Mouse (Mus musculus): ENCODE data around the gene Gm49378. TPM values are rescaled to one million over a fixed set of nuclear protein-coding genes. Genes with fewer than 3 reads are reported as not detected.
A peak's percentile ranks its signal among the peaks of the same experiment; 100 is the strongest.

Gene Gm49378
- total and polyA plus RNA-seq, 3 experiments, result 0.17 to 11.7 (median 8.7) TPM

DNA sequence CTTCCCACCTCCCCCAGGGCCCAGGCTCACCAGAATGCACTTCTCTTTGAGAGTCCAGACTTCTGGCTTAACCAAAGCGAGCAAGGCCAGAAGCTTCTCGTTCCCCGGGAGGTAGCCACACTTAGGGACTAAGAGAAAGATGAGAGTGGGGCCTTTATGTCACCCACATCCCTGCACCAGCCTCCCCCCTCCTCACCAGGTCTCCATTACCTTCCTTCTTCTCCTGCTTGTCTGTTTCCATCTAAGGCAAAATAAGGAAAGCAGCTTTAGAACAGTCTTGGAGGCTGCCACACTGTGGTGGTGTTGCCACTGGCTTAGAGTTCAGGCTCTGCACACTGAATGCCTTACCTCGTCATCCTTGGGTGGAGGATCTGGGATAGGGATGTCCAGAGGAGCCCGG lies 48.4 kb downstream of the Gm49378 start:
- in situ Hi-C loops (cut with MboI; ENCODE audit: low pct_ligation_motif_present, low pct_unique_long_range_greater_than_20kb, low sequenced_read_pairs), result no loop called here
- peaks cover 22 to 45% of the 10 kb centered on the region in 2 experiments for H3K36me3 ChIP-seq (replicated peaks in 1 of 2; ENCODE audit: control insufficient read depth in 1 of 2, insufficient read depth in 1 of 2, low read length in 1 of 2)
- H3K9me3 ChIP-seq (replicated peaks; ENCODE audit: low read length), result no peaks in the 10 kb centered on the region
- dilution Hi-C loops (cut with MboI; ENCODE audit: extremely low pct_ligation_motif_present, extremely low pct_unique_long_range_greater_than_20kb, low sequenced_read_pairs), result no loop called here
- H3K27ac ChIP-seq (ENCODE audit: insufficient read depth, low read depth), result peak overlapping the region; percentile 97
- no peak for DNase-seq (ENCODE audit: extremely low read depth)
- H3K27me3 ChIP-seq (replicated peaks), result no peaks in the 10 kb centered on the region
- H3K79me2 ChIP-seq (replicated peaks; ENCODE audit: control insufficient read depth, extremely low read depth, insufficient read depth, poor library complexity, severe bottlenecking), result peaks cover 35% of the 10 kb centered on the region
- TF ChIP-seq ZMIZ1 (IDR thresholded peaks at IDR 0.05; ENCODE audit: low read depth, low read length), result no peak
- TF ChIP-seq CHD1 (IDR thresholded peaks at IDR 0.05; ENCODE audit: low read depth, low read length), result no peak
- no peak for TF ChIP-seq SIN3A (IDR thresholded peaks at IDR 0.05; ENCODE audit: low read length)
- no peak for TF ChIP-seq RCOR1 (conservative IDR thresholded peaks at IDR 0.05; ENCODE audit: low read depth, low read length)
- TF ChIP-seq BHLHE40 (IDR thresholded peaks at IDR 0.05; ENCODE audit: low read depth, low read length), result no peak
- no peak for TF ChIP-seq NELFE (IDR thresholded peaks at IDR 0.05; ENCODE audit: low read depth, low read length)
- TF ChIP-seq GABPA (IDR thresholded peaks at IDR 0.05; ENCODE audit: insufficient replicate concordance, low read depth, low read length), result no peak
- TF ChIP-seq RAD21 (IDR thresholded peaks at IDR 0.05; ENCODE audit: low read depth, low read length), result no peak
- no peak for TF ChIP-seq UBTF (IDR thresholded peaks at IDR 0.05; ENCODE audit: low read depth, low read length)
- TF ChIP-seq JUND (conservative IDR thresholded peaks at IDR 0.05; ENCODE audit: low read depth, low read length), result no peak
- TF ChIP-seq ZC3H11A (IDR thresholded peaks at IDR 0.05; ENCODE audit: low read depth, low read length), result no peak
- no peak for TF ChIP-seq CHD2 (IDR thresholded peaks at IDR 0.05; ENCODE audit: low read length)
- peak overlapping the region; percentile 79 to 94 (median 91) for H3K4me3 ChIP-seq (replicated peaks in 1 of 3; ENCODE audit: low read depth in 2 of 3, low read length in 2 of 3, poor library complexity in 1 of 3)
- peak overlapping the region; percentile 96 for H3K4me2 ChIP-seq (ENCODE audit: insufficient read depth, low read depth, poor library complexity, severe bottlenecking)
- peaks cover 8 to 64% of the 10 kb centered on the region in 2 experiments for H3K4me1 ChIP-seq (ENCODE audit: control insufficient read depth in 1 of 2, insufficient read depth in 2 of 2)
- peak overlapping the region; percentile 89 for H3K9ac ChIP-seq (ENCODE audit: insufficient read depth, low read depth)

DNA sequence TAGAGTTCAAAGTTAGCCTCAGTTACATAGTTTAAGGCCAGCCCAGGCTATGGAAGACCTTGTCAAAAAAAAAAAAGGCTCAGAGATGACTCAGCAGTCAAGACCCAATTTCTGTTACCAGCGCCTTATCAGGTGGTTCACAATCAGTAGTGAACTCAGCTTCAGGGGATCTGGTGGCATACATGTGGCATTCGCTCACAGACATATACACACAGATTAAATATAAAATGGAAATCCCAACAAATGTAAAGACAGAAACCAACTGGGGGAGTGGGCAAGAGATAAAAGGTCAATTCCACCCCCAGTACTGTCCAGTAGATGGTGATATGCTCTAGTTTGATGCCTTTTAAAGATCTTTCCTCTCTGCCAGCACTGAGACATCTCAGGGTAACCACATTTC lies 51.5 kb downstream of the Gm49378 start:
- no peaks in the 10 kb centered on the region for H3K9me3 ChIP-seq (replicated peaks; ENCODE audit: low read length)
- peaks cover 23% of the 10 kb centered on the region for H3K79me2 ChIP-seq (replicated peaks; ENCODE audit: control insufficient read depth, extremely low read depth, insufficient read depth, poor library complexity, severe bottlenecking)
- no peak overlapping the region for H3K4me3 ChIP-seq (replicated peaks in 1 of 3; ENCODE audit: low read depth in 2 of 3, low read length in 2 of 3, poor library complexity in 1 of 3)
- H3K4me2 ChIP-seq (ENCODE audit: insufficient read depth, low read depth, poor library complexity, severe bottlenecking), result no peak overlapping the region
- in situ Hi-C loops (cut with MboI; ENCODE audit: low pct_ligation_motif_present, low pct_unique_long_range_greater_than_20kb, low sequenced_read_pairs) (no loop called here), dilution Hi-C loops (cut with MboI; ENCODE audit: extremely low pct_ligation_motif_present, extremely low pct_unique_long_range_greater_than_20kb, low sequenced_read_pairs) (no loop called here)
- no peak overlapping the region for H3K9ac ChIP-seq (ENCODE audit: insufficient read depth, low read depth)
- H3K36me3 ChIP-seq (replicated peaks in 1 of 2; ENCODE audit: control insufficient read depth in 1 of 2, insufficient read depth in 1 of 2, low read length in 1 of 2), result peaks cover 24 to 52% of the 10 kb centered on the region in 2 experiments
- H3K27me3 ChIP-seq (replicated peaks), result no peaks in the 10 kb centered on the region
- peak overlapping the region; percentile 83 for H3K27ac ChIP-seq (ENCODE audit: insufficient read depth, low read depth)
- TF ChIP-seq TBP (conservative IDR thresholded peaks at IDR 0.05; ENCODE audit: low read depth, low read length), result no peak
- TF ChIP-seq MYC (IDR thresholded peaks at IDR 0.05; ENCODE audit: low read depth, low read length), result peak; percentile 41; the same call in 1 of the 2 replicates
- peak; percentile 69; the same call in 1 of the 2 replicates for TF ChIP-seq MAFK (IDR thresholded peaks at IDR 0.05; ENCODE audit: insufficient replicate concordance, low read length)
- TF ChIP-seq CTCF (conservative IDR thresholded peaks at IDR 0.05 in 1 of 2, IDR thresholded peaks at IDR 0.05 in 1 of 2; ENCODE audit: low read depth in 2 of 2, low read length in 2 of 2), result peak in 1 of 2 experiments; percentile 59; a peak in 2 of 4 replicates
- TF ChIP-seq SIN3A (IDR thresholded peaks at IDR 0.05; ENCODE audit: low read length), result no peak
- no peak for TF ChIP-seq ETS1 (conservative IDR thresholded peaks at IDR 0.05; ENCODE audit: low read depth, low read length)
- TF ChIP-seq POLR2AphosphoS2 (IDR thresholded peaks at IDR 0.05; ENCODE audit: low read depth, low read length), result no peak
- TF ChIP-seq ZNF384 (IDR thresholded peaks at IDR 0.05; ENCODE audit: low read depth, low read length), result peak; percentile 82
- no peak for TF ChIP-seq JUN (IDR thresholded peaks at IDR 0.05; ENCODE audit: insufficient read depth, low read depth, low read length)
- no peak for TF ChIP-seq MXI1 (IDR thresholded peaks at IDR 0.05; ENCODE audit: low read depth, low read length)
- TF ChIP-seq SMC3 (IDR thresholded peaks at IDR 0.05; ENCODE audit: low read depth, low read length), result peak; percentile 19; the same call in 1 of the 2 replicates
- peak; percentile 43 for TF ChIP-seq RAD21 (IDR thresholded peaks at IDR 0.05; ENCODE audit: low read depth, low read length)
- TF ChIP-seq POLR2A (IDR thresholded peaks at IDR 0.05; ENCODE audit: low read depth, low read length), result 0 out of 2 replicates have a peak, but pooled peaks have one; percentile 19
- no peak for TF ChIP-seq MEF2A (IDR thresholded peaks at IDR 0.05; ENCODE audit: borderline replicate concordance, low read depth, low read length)
- DNase-seq (ENCODE audit: extremely low read depth), result no peak
- peaks cover 8 to 57% of the 10 kb centered on the region in 2 experiments for H3K4me1 ChIP-seq (ENCODE audit: control insufficient read depth in 1 of 2, insufficient read depth in 2 of 2)

Data from CH12.LX (cell line).